Mouse (Mus musculus): ENCODE measurements at regions not wholly inside any gene's neighbourhood (a gene's known extent, or its start where the extent isn't known, plus 50 kb on each side); places are given as distances from the start of the nearest gene placed in this dataset.

GRCm38 (mm10) chr12:106479067-106479877, 469.2 kb downstream of the Vrk1 start:
- DNase-seq (ENCODE audit: low read depth, low spot score) = no peak

GRCm38 (mm10) chr12:106479878-106480194, 469.8 kb downstream of the Vrk1 start:
- DNase-seq (ENCODE audit: low read depth, low spot score) = no peak

GRCm38 (mm10) chr12:106480281-106481060, 470.4 kb downstream of the Vrk1 start:
- no peak for DNase-seq (ENCODE audit: low read depth, low spot score)

- no peak for DNase-seq (ENCODE audit: low read depth, low spot score)
Measured at GRCm38 (mm10) chr12:106501622-106502327, 491.7 kb downstream of the Vrk1 start.

GRCm38 (mm10) chr12:106504285-106504684, 494.3 kb downstream of the Vrk1 start:
- DNase-seq (ENCODE audit: low read depth, low spot score) = no peak

GRCm38 (mm10) chr12:106514057-106514456, 504.0 kb downstream of the Vrk1 start:
- DNase-seq (ENCODE audit: low read depth, low spot score) = no peak

- DNase-seq (ENCODE audit: low read depth, low spot score) = no peak
Measured at GRCm38 (mm10) chr12:106515257-106515788, 505.3 kb downstream of the Vrk1 start.

GRCm38 (mm10) chr12:106519141-106519540, 509.1 kb downstream of the Vrk1 start:
- DNase-seq (ENCODE audit: low read depth, low spot score) = no peak

- DNase-seq (ENCODE audit: low read depth, low spot score) = no peak
Measured at GRCm38 (mm10) chr12:106524411-106524810, 514.4 kb downstream of the Vrk1 start.

GRCm38 (mm10) chr12:106527116-106527515, 517.1 kb downstream of the Vrk1 start:
- no peak for DNase-seq (ENCODE audit: low read depth, low spot score)

GRCm38 (mm10) chr12:106527699-106528434, 517.8 kb downstream of the Vrk1 start:
- peak; percentile 17 for DNase-seq (ENCODE audit: low read depth, low spot score)

GRCm38 (mm10) chr12:106528521-106528920, 518.5 kb downstream of the Vrk1 start:
- DNase-seq (ENCODE audit: low read depth, low spot score) = no peak

- no peak for DNase-seq (ENCODE audit: low read depth, low spot score)
Measured at GRCm38 (mm10) chr12:106529175-106529574, 519.1 kb downstream of the Vrk1 start.

- no peak for DNase-seq (ENCODE audit: low read depth, low spot score)
Measured at GRCm38 (mm10) chr12:106535086-106535485, 525.1 kb downstream of the Vrk1 start.

- no peak for DNase-seq (ENCODE audit: low read depth, low spot score)
Measured at GRCm38 (mm10) chr12:106535628-106536288, 525.7 kb downstream of the Vrk1 start.

GRCm38 (mm10) chr12:106536289-106536636, 526.2 kb downstream of the Vrk1 start:
- no peak for DNase-seq (ENCODE audit: low read depth, low spot score)

GRCm38 (mm10) chr12:106540003-106540402, 530.0 kb downstream of the Vrk1 start:
- no peak for DNase-seq (ENCODE audit: low read depth, low spot score)

- no peak for DNase-seq (ENCODE audit: low read depth, low spot score)
Measured at GRCm38 (mm10) chr12:106559566-106559965, 549.5 kb downstream of the Vrk1 start.

GRCm38 (mm10) chr12:106565263-106565681, 555.2 kb downstream of the Vrk1 start:
- no peak for DNase-seq (ENCODE audit: low read depth, low spot score)

GRCm38 (mm10) chr12:106566361-106566760, 556.3 kb downstream of the Vrk1 start:
- no peak for DNase-seq (ENCODE audit: low read depth, low spot score)

- no peak for DNase-seq (ENCODE audit: low read depth, low spot score)
Measured at GRCm38 (mm10) chr12:106567116-106567515, 557.1 kb downstream of the Vrk1 start.

All from embryo, embryonic 11.5 days (tissue).